Comparison of ENCODE assay signal across 8 mouse cellular contexts in genomic region chr11:121235475-121236238, GRCm38 (mm10). TPM values are rescaled to one million over a fixed set of nuclear protein-coding genes. Genes with fewer than 3 reads are reported as not detected.
A peak's percentile ranks its signal among the peaks of the same experiment; 100 is the strongest.
DNase-seq lines count a peak whose midpoint lies in the region; ATAC-seq and TF ChIP-seq lines count a peak whose summit lies in the region.

No protein-coding gene starts in this region.

- no peak for TF ChIP-seq POLR2A in myocyte (IDR thresholded peaks at IDR 0.05; ENCODE audit: insufficient read length, low read depth)

- DNase-seq in left cerebral cortex, postnatal 4 days, result peak; percentile 34
- no peak for DNase-seq in left cerebral cortex, adult 8-10 months (ENCODE audit: low spot score in 2 of 2)
- DNase-seq in cerebellum, adult 9-10 months, result peak; percentile 68
- DNase-seq in heart, postnatal 10 days, result peak; percentile 46 to 55
- DNase-seq in thymus, postnatal 36 days, result peak; percentile 74 to 77

- H3K27ac ChIP-seq in limb, embryonic 12.5 days, result peak overlapping the region; percentile 99

- peaks cover 16% of the 10 kb centered on the region for H3K4me1 ChIP-seq in limb, embryonic 12.5 days (replicated peaks)

- no peak overlapping the region for H3K9ac ChIP-seq in limb, embryonic 12.5 days (replicated peaks)

- H3K4me2 ChIP-seq in limb, embryonic 12.5 days, result peak overlapping the region; percentile 51
- H3K4me2 ChIP-seq in myocyte (ENCODE audit: low read depth), result peak overlapping the region; percentile 99

- intact Hi-C loops in left cerebral cortex, postnatal 4 days (cut with DNase I), result no loop called here
- intact Hi-C loops in heart, postnatal 10 days (cut with DNase I), result loop anchor here (5.0 kb wide), 1 partner anchor 117 kb away; the partner anchor contains the start of gene Wdr45b

- no peaks in the 10 kb centered on the region for H3K9me3 ChIP-seq in limb, embryonic 12.5 days

- WGBS in limb, embryonic 12.5 days, result 26% methylated on average over 9 of the region's 9 CpGs

- H3K4me3 ChIP-seq in limb, embryonic 12.5 days (replicated peaks), result peak overlapping the region; percentile 76; the same call in 1 of the 2 replicates
- H3K4me3 ChIP-seq in myocyte, result peak overlapping the region; percentile 61

- ATAC-seq in limb, embryonic 12.5 days (ENCODE audit: insufficient number of reproducible peaks, insufficient read depth, low FRiP score, low TSS enrichment, low read depth), result no peak
- no peak for ATAC-seq in monocyte, adult 5-6 weeks (replicated peaks; ENCODE audit: insufficient number of reproducible peaks, low FRiP score, low TSS enrichment, poor library complexity, severe bottlenecking)

- no peaks in the 10 kb centered on the region for H3K79me2 ChIP-seq in myocyte (ENCODE audit: control insufficient read depth, insufficient read depth)

- peaks cover 20% of the 10 kb centered on the region for H3K36me3 ChIP-seq in limb, embryonic 12.5 days
- peaks cover 5% of the 10 kb centered on the region for H3K36me3 ChIP-seq in myocyte (ENCODE audit: control insufficient read depth, insufficient read depth)

- no peak overlapping the region for H3ac ChIP-seq in myocyte (ENCODE audit: control insufficient read depth, insufficient read length)

- H3K27me3 ChIP-seq in limb, embryonic 12.5 days, result no peaks in the 10 kb centered on the region
- H3K27me3 ChIP-seq in myocyte (ENCODE audit: control insufficient read depth, insufficient read depth, insufficient read length), result no peaks in the 10 kb centered on the region

TF ChIP-seq in myocyte, 11 proteins besides CTCF, POLR2A, EP300 and RAD21:
- TF ChIP-seq USF1 (IDR thresholded peaks at IDR 0.05; ENCODE audit: low read depth), result no peak
- TF ChIP-seq MAX (IDR thresholded peaks at IDR 0.05; ENCODE audit: low read depth), result no peak
- no peak for TF ChIP-seq MYOD1 (IDR thresholded peaks at IDR 0.05; ENCODE audit: control insufficient read depth in 1 of 3, insufficient read length in 2 of 3, low read depth in 2 of 3)
- no peak for TF ChIP-seq REST (IDR thresholded peaks at IDR 0.05; ENCODE audit: insufficient read depth, insufficient read length)
- no peak for TF ChIP-seq SRF (IDR thresholded peaks at IDR 0.05; ENCODE audit: control insufficient read depth, insufficient read length, low read depth)
- TF ChIP-seq TCF12 (IDR thresholded peaks at IDR 0.05; ENCODE audit: insufficient read depth, poor library complexity, severe bottlenecking), result no peak
- no peak for TF ChIP-seq E2F4 (IDR thresholded peaks at IDR 0.05; ENCODE audit: insufficient read depth)
- TF ChIP-seq CEBPB (IDR thresholded peaks at IDR 0.05; ENCODE audit: insufficient read depth, poor library complexity, severe bottlenecking), result no peak
- no peak for TF ChIP-seq POLR2AphosphoS2 (IDR thresholded peaks at IDR 0.05; ENCODE audit: insufficient read length, low read depth)
- no peak for TF ChIP-seq TCF3 (IDR thresholded peaks at IDR 0.05; ENCODE audit: insufficient read length, low read depth)
- TF ChIP-seq MYOG (IDR thresholded peaks at IDR 0.05; ENCODE audit: control insufficient read depth in 1 of 3, insufficient read depth in 1 of 3, insufficient read length in 2 of 3, low read depth in 2 of 3), result no peak

RNA-seq across cellular contexts. Expression of gene Narf, which starts 1.4 kb away (rescaled TPM):
- total RNA-seq in left cerebral cortex, postnatal 4 days (2021), result 10 to 100 TPM; 70.6 to 73.2 TPM
- total RNA-seq in left cerebral cortex, adult 8-10 months (2022), result 10 to 100 TPM; 44.1 to 61.8 (median 51.2) TPM
- total RNA-seq in heart, postnatal 10 days (2021), result 10 to 100 TPM; 75.8 to 93.3 TPM
- 68.4 and 75.2 TPM in 2 replicates for polyA plus RNA-seq in limb, embryonic 12.5 days (2016; fragmentation: Nextera tagmentation; extraction: Ambion mirVana)
- 27.0 TPM for polyA plus RNA-seq in myocyte (2012; fragmentation: generic; extraction: Trizol)
- total RNA-seq in monocyte, adult 5-6 weeks (2017), result 22.3 to 24.0 TPM (median 22.5 TPM) in 3 replicates

RNA-seq across cellular contexts. Expression of gene Cybc1, which starts 6.5 kb away (rescaled TPM):
- total RNA-seq in left cerebral cortex, postnatal 4 days (2021), result 10 to 100 TPM; 24.0 to 27.3 TPM
- total RNA-seq in left cerebral cortex, adult 8-10 months (2022), result 10 to 100 TPM; 19.2 to 25.9 (median 23.0) TPM
- 10 to 100 TPM in 1 of 2 experiments, 1 to 10 TPM in 1; 9.3 to 12.6 TPM for total RNA-seq in heart, postnatal 10 days (2021)
- 36.3 and 40.1 TPM in 2 replicates for polyA plus RNA-seq in limb, embryonic 12.5 days (2016; fragmentation: Nextera tagmentation; extraction: Ambion mirVana)
- 22.3 TPM for polyA plus RNA-seq in myocyte (2012; fragmentation: generic; extraction: Trizol)
- total RNA-seq in monocyte, adult 5-6 weeks (2017), result 71.9 to 94.3 TPM (median 75.7 TPM) in 3 replicates

RNA-seq across cellular contexts. Expression of gene Foxk2, which starts 24.1 kb away (rescaled TPM):
- total RNA-seq in left cerebral cortex, postnatal 4 days (2021), result 100 to 1,000 TPM; 115 to 116 TPM
- 10 to 100 TPM; 78.2 to 84.7 (median 79.9) TPM for total RNA-seq in left cerebral cortex, adult 8-10 months (2022)
- 10 to 100 TPM; 23.3 to 27.6 TPM for total RNA-seq in heart, postnatal 10 days (2021)
- polyA plus RNA-seq in limb, embryonic 12.5 days (2016; fragmentation: Nextera tagmentation; extraction: Ambion mirVana), result 11.2 and 12.5 TPM in 2 replicates
- 41.7 TPM for polyA plus RNA-seq in myocyte (2012; fragmentation: generic; extraction: Trizol)
- total RNA-seq in monocyte, adult 5-6 weeks (2017), result 8.5 to 16.2 TPM (median 13.4 TPM) in 3 replicates

RNA-seq across cellular contexts. Expression of gene Ogfod3, which starts 31.1 kb away (rescaled TPM):
- total RNA-seq in left cerebral cortex, postnatal 4 days (2021), result 1 to 10 TPM; 7.7 to 8.0 TPM
- 10 to 100 TPM in 1 of 4 experiments, 1 to 10 TPM in 3; 7.5 to 10.2 (median 9.5) TPM for total RNA-seq in left cerebral cortex, adult 8-10 months (2022)
- 10 to 100 TPM; 18.3 to 19.4 TPM for total RNA-seq in heart, postnatal 10 days (2021)
- 16.3 and 17.5 TPM in 2 replicates for polyA plus RNA-seq in limb, embryonic 12.5 days (2016; fragmentation: Nextera tagmentation; extraction: Ambion mirVana)
- polyA plus RNA-seq in myocyte (2012; fragmentation: generic; extraction: Trizol), result 12.5 TPM
- 2.8 to 4.8 TPM (median 3.1 TPM) in 3 replicates for total RNA-seq in monocyte, adult 5-6 weeks (2017)

RNA-seq across cellular contexts. Expression of gene Hexdc, which starts 31.4 kb away (rescaled TPM):
- 10 to 100 TPM; 54.9 to 57.3 TPM for total RNA-seq in left cerebral cortex, postnatal 4 days (2021)
- total RNA-seq in left cerebral cortex, adult 8-10 months (2022), result 10 to 100 TPM; 20.8 to 27.9 (median 24.8) TPM
- 10 to 100 TPM; 12.7 to 15.1 TPM for total RNA-seq in heart, postnatal 10 days (2021)
- 9.5 and 10.6 TPM in 2 replicates for polyA plus RNA-seq in limb, embryonic 12.5 days (2016; fragmentation: Nextera tagmentation; extraction: Ambion mirVana)
- 11.6 TPM for polyA plus RNA-seq in myocyte (2012; fragmentation: generic; extraction: Trizol)
- 1.4 to 3.2 TPM (median 3.1 TPM) in 3 replicates for total RNA-seq in monocyte, adult 5-6 weeks (2017)

Comparison
In these comparisons a context has a peak if more than half of its experiments do, and no peak if none do; other contexts are left out.
1. DNase-seq: peak in left cerebral cortex, postnatal 4 days (single experiment), cerebellum, adult 9-10 months (single experiment), heart, postnatal 10 days (2 of 2) and thymus, postnatal 36 days (2 of 2); none in left cerebral cortex, adult 8-10 months (0 of 2).